Mouse (Mus musculus) hindbrain, embryonic 11.5 days (tissue): ENCODE measurements around the gene Gm49396. TPM values are rescaled to one million over a fixed set of nuclear protein-coding genes. Genes with fewer than 3 reads are reported as not detected.

Source experiments
- ATAC-seq: fragments of 200-750 bp; cut with Nextera tagmentation; 2 replicates; pipeline ENCODE4 v1.8.0; 2017; ENCODE audit warnings: mild to moderate bottlenecking, moderate TSS enrichment, moderate library complexity; ENCODE audit not compliant: low FRiP score
- DNase-seq: peaks from one replicate; pipeline ENCODE4 v3.0.0-alpha.2; 2015; ENCODE audit warnings: low spot score
- H3K27ac ChIP-seq: fragments of 300-500 bp; sonication (generic); 2 replicates; pipeline ENCODE4 v1.5.1; 2014; ENCODE audit warnings: mild to moderate bottlenecking, low read depth, low read length
- H3K27me3 ChIP-seq: fragments of 300-500 bp; sonication (generic); 2 replicates; pipeline ENCODE4 v1.6.1; 2014; ENCODE audit warnings: mild to moderate bottlenecking, low read length, moderate library complexity, mixed read lengths; ENCODE audit not compliant: control insufficient read depth, insufficient read depth
- H3K36me3 ChIP-seq: fragments of 300-500 bp; sonication (generic); 2 replicates; pipeline ENCODE4 v1.6.1; 2014; ENCODE audit warnings: mild to moderate bottlenecking, low read length, moderate library complexity, mixed read lengths; ENCODE audit not compliant: control insufficient read depth, insufficient read depth
- H3K4me1 ChIP-seq: fragments of 300-500 bp; sonication (generic); replicated peaks from 2 replicates; pipeline ENCODE4 v1.6.1; 2014; ENCODE audit warnings: low read length, mixed read lengths; ENCODE audit not compliant: control insufficient read depth, insufficient read depth
- H3K4me2 ChIP-seq: fragments of 300-500 bp; sonication (generic); replicated peaks from 2 replicates; pipeline ENCODE4 v1.6.1; 2014; ENCODE audit warnings: mild to moderate bottlenecking, low read depth, low read length
- H3K4me3 ChIP-seq: fragments of 300-500 bp; sonication (generic); 2 replicates; pipeline ENCODE4 v1.5.1; 2014; ENCODE audit warnings: low read depth, low read length
- H3K9ac ChIP-seq: fragments of 300-500 bp; sonication (generic); 2 replicates; pipeline ENCODE4 v1.6.1; 2014; ENCODE audit warnings: low read depth, low read length
- H3K9me3 ChIP-seq: fragments of 300-500 bp; sonication (generic); 2 replicates; pipeline ENCODE4 v1.6.1; 2016; ENCODE audit warnings: low read length; ENCODE audit not compliant: control insufficient read depth
- WGBS: fragments of 180-500 bp; shearing (Covaris S2); extraction: QIAGEN DNeasy Blood & Tissue Kit; methylation state at CpG from one replicate; pipeline ENCODE4 v1.1.7; 2014; 5-methylcytosine and 5-hydroxymethylcytosine counted together
- polyA plus RNA-seq: library from polyadenylated mRNA; unstranded; fragments of >200 nt; fragmentation: Nextera tagmentation; extraction: Ambion mirVana; gene quantifications from 2 replicates; pipeline ENCODE4 v1.2.1, GENCODE M21; 2014

Gm49396 gene
- polyA plus RNA-seq, 1 experiment from 2014 or later, result 7.8 TPM

DNA sequence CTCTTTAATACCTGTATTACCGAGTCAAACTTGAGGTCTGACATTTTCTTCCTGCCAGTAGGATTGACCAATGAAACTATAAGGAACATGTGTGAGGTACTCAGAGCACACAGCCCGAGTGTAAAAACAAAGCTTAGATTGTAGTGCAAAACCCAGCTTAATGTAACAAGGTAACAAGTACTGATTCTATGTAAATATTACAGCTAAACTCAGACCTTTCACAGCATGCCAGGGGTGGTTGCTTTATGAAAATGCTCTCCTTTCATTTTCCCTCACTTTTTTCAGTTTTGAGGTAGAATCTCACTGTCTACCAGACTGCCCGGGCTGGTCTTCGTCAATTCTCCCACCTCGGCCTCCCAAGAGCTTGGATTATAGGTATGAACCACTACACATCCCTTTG is 32.9 kb downstream of the Gm49396 start:
- 84% methylated on average over 5 of the region's 5 CpGs for WGBS
- DNase-seq (no peak), ATAC-seq (no peak)
- Histone ChIP-seq H3K27me3 (no peaks in the 10 kb centered on the region), H3K27ac (no peak overlapping the region), H3K4me2 (no peak overlapping the region), H3K36me3 (no peaks in the 10 kb centered on the region), H3K9me3 (no peaks in the 10 kb centered on the region), H3K4me3 (no peak overlapping the region), H3K9ac (no peak overlapping the region), H3K4me1 (no peaks in the 10 kb centered on the region)

DNA sequence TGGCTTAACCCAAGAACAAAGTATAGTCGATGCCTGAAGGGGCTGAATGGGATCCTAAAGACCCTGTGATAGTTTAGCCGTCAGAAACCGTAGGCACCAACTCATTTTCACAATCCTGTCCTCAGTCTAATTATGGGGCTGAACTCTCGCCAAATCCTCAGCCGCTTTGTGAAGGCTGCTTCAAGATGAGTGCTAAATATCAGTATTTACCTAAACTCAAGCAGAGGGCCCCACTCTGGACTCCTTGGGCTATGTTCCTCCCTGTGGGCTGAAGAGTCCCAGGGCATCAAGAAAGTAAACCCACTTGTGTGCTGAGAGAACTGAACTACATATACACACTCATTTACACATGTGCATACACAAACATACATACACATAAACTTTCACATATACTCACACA is 33.7 kb downstream of the Gm49396 start:
- DNase-seq (no peak), ATAC-seq (no peak)
- Histone ChIP-seq H3K4me3 (no peak overlapping the region), H3K36me3 (no peaks in the 10 kb centered on the region), H3K4me2 (no peak overlapping the region), H3K4me1 (no peaks in the 10 kb centered on the region), H3K27ac (no peak overlapping the region), H3K27me3 (no peaks in the 10 kb centered on the region), H3K9ac (no peak overlapping the region), H3K9me3 (no peaks in the 10 kb centered on the region)
- 78% methylated on average over 5 of the region's 5 CpGs for WGBS

DNA sequence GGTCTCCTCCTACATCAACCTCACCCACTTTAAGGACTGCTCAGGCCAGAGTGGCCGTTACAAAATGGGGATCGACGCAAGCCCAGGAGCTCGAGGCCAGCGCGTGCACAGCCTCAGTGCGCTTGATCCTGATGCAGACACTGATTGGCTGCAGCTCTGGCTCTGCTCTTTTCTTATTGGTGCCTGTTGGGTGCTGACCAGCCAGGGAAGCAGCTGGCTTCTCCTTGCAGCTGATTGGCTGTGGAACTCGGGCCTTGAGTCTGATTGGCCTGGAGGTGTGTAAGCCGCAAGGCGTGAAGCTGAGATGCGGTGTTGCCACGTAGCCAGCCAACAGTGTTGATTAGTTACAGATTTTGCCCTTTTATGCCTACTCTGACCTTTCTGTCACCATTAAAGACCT is 35.6 kb downstream of the Gm49396 start, which contains the start of gene Zbtb32:
Gene Zbtb32 (minus strand): TSS at position 124 of the 400 bp plus-strand sequence.
- no peak within 1 kb of the TSS for H3K4me3 ChIP-seq
- DNase-seq, result no peak
- WGBS, result 95% methylated on average over 12 of the region's 12 CpGs
- H3K4me1 ChIP-seq, result no peaks in the 10 kb centered on the region
- peak within 1 kb of the TSS; percentile 6 for H3K4me2 ChIP-seq
- no peaks in the 10 kb centered on the region for H3K36me3 ChIP-seq
- no peak within 1 kb of the TSS for H3K27ac ChIP-seq
- no peak for ATAC-seq
- H3K9ac ChIP-seq, result 0 out of 2 replicates have a peak within 1 kb of the TSS, but pooled peaks have one; percentile 1
- no peaks in the 10 kb centered on the region for H3K27me3 ChIP-seq
- H3K9me3 ChIP-seq, result no peaks in the 10 kb centered on the region

DNA sequence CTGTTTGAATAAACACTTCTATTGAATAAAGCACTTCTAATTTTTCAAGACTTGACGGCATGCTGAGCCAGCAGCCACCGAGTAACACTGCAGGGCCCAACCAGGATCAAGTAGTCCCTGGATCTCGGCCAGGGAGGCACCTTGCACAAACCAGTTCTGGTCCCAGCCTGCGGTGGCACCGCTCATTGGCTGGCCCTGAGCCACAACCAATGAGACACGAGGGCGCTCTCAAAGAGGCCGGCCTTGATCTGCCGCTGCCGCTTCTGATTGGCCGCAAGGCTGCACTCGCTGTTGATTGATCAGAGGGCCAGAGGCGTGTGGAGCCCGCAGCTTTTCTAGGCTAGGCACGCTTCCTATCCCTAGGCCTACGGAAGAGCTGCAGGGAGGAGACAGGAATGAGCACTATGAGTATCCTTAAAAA is 36.8 kb downstream of the Gm49396 start:
- WGBS, result 4% methylated on average over 16 of the region's 16 CpGs
- H3K4me3 ChIP-seq, result no peak overlapping the region
- H3K27ac ChIP-seq, result no peak overlapping the region

DNA sequence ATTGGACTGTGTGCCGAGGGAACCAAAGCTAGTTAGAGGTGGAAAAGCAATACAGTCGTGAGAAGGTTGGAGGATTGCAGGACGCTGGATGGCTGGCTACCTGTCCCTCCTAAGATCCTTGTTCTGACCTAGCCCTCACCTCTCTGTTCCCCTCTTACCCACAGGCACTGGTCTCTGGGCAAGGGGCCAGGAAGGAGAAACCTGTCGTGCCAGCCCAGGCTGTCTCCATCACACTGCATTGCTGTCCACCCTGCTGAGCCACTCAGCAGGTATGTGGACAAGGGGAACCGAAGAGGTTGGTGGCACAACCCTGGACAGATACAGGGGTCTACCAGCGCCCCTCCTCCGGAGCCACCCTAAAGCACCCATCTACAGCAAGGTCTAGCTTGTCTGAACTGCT is 37.5 kb downstream of the Gm49396 start:
- DNase-seq, result no peak
- H3K4me1 ChIP-seq, result no peaks in the 10 kb centered on the region
- no peak overlapping the region for H3K4me2 ChIP-seq
- no peak overlapping the region for H3K4me3 ChIP-seq
- no peaks in the 10 kb centered on the region for H3K27me3 ChIP-seq
- no peaks in the 10 kb centered on the region for H3K36me3 ChIP-seq
- no peak for ATAC-seq
- H3K9ac ChIP-seq, result no peak overlapping the region
- H3K27ac ChIP-seq, result no peak overlapping the region
- H3K9me3 ChIP-seq, result no peaks in the 10 kb centered on the region
- 79% methylated on average over 7 of the region's 7 CpGs for WGBS

More for the DNA sequence above, 36.8 kb downstream of the Gm49396 start:
- Histone ChIP-seq H3K36me3 (no peaks in the 10 kb centered on the region), H3K4me2 (peak overlapping the region; percentile 6), H3K9ac (no peak overlapping the region), H3K9me3 (no peaks in the 10 kb centered on the region), H3K4me1 (no peaks in the 10 kb centered on the region), H3K27me3 (no peaks in the 10 kb centered on the region)
- DNase-seq (peak; percentile 84), ATAC-seq (peak; percentile 99)

DNA sequence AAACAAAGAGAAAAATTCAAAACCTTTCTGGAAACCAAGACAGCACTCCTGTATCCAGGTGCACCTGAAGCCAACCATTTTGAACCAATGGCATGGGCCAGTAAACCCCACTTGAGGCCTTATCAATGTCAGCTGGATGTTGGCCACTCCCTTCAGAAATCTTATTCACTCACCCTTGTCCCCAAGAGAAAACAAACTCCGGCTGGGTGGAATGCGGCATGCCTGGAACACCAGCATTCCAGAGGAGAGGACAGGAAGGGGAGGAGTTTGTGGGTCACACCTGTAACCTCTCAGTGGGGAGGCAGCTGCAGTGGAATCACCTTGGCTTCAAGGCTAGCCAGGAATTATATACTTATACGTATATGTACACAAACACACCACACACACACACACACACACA is 39.4 kb downstream of the Gm49396 start:
- Histone ChIP-seq H3K4me2 (no peak overlapping the region), H3K4me1 (no peaks in the 10 kb centered on the region), H3K9me3 (no peaks in the 10 kb centered on the region), H3K36me3 (no peaks in the 10 kb centered on the region), H3K4me3 (no peak overlapping the region), H3K27ac (no peak overlapping the region), H3K9ac (no peak overlapping the region), H3K27me3 (no peaks in the 10 kb centered on the region)
- ATAC-seq, result no peak
- WGBS, result 62% methylated on average over 3 of the region's 3 CpGs
- no peak for DNase-seq

DNA sequence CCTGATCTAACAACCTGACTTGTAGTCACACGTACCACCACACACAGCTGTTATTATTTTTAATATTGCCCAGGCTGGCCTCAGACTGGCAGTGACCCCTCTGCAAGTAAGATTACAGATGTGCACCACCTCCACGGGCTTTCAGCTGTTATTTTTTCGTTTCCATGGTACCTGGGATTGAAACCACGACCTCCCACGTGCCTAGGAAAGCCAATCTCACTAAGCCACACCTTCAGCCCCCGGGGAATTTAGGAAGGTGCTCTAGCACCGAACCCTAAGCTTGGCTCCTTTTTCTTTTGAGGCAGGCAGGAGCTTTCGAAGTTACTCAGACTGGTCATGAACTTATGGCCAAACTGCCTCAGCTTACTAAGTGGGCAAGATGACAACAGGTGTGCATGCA is 41.3 kb downstream of the Gm49396 start:
- H3K9me3 ChIP-seq, result no peaks in the 10 kb centered on the region
- H3K4me2 ChIP-seq, result no peak overlapping the region
- no peak overlapping the region for H3K27ac ChIP-seq
- H3K36me3 ChIP-seq, result no peaks in the 10 kb centered on the region
- no peak overlapping the region for H3K4me3 ChIP-seq
- no peak for DNase-seq
- no peak for ATAC-seq
- H3K9ac ChIP-seq, result no peak overlapping the region
- H3K27me3 ChIP-seq, result no peaks in the 10 kb centered on the region
- no peaks in the 10 kb centered on the region for H3K4me1 ChIP-seq
- WGBS, result 65% methylated on average over 8 of the region's 8 CpGs

DNA sequence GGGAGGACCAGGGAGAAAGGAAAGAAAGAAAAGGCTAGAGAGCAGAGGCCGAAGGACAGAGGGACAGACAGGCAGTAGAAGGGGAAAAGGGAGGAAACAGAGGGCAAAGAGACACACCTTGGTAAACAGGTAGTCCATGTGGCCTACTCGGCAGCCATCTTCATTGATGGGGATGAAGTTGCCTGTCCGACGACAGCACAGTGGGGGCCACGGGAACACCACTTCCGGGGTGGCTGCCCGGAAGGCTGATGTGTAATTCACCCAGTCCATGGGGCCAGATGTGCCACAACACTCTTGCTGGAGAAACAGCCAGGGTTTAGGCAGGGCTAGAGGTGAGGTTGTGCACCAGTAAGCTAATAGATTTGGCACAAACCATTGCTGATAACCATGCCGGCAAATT is 41.8 kb downstream of the Gm49396 start:
- no peak overlapping the region for H3K9ac ChIP-seq
- H3K4me2 ChIP-seq, result no peak overlapping the region
- no peaks in the 10 kb centered on the region for H3K9me3 ChIP-seq
- no peak for ATAC-seq
- H3K27me3 ChIP-seq, result no peaks in the 10 kb centered on the region
- DNase-seq, result no peak
- no peak overlapping the region for H3K27ac ChIP-seq
- no peaks in the 10 kb centered on the region for H3K36me3 ChIP-seq
- no peak overlapping the region for H3K4me3 ChIP-seq
- no peaks in the 10 kb centered on the region for H3K4me1 ChIP-seq
- 83% methylated on average over 8 of the region's 8 CpGs for WGBS

DNA sequence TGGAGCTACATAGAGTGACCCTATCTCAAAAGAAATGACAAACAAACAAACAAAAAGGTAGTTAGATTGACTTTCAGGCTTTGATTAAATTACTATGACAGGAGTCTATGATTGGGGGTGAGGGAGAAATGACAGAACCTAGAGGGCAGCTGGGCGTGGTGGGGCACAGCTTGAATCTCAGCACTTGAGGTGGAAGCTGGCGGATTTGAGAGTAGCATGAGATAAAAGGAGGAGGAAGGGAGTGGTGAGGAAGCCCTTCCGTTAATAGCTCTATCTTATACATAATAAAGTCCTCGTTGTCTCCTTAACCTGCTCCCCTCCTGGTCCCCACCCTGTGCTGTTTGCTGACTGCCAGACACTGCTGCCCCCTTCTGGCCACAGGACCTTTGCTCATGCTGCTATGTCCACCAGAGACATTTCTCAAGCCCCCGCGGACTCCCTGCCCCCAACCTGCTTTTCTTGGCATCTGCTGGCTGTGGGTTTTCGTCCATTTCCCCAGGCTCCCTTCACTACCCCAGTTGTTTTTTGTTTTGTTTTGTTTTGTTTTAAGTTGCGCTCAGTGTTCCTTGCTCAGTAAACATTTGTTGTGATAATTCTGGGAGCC is 44.7 kb downstream of the Gm49396 start:
- Histone ChIP-seq H3K27ac (no peak overlapping the region), H3K9ac (no peak overlapping the region), H3K4me3 (no peak overlapping the region), H3K9me3 (no peaks in the 10 kb centered on the region), H3K36me3 (no peaks in the 10 kb centered on the region), H3K4me2 (no peak overlapping the region), H3K27me3 (no peaks in the 10 kb centered on the region), H3K4me1 (no peaks in the 10 kb centered on the region)
- DNase-seq (peak; percentile 70), ATAC-seq (no peak)
- WGBS, result 26% methylated on average over 8 of the region's 8 CpGs
